ENCODE assay signal across 26 mouse cellular contexts in the genomic region with DNA sequence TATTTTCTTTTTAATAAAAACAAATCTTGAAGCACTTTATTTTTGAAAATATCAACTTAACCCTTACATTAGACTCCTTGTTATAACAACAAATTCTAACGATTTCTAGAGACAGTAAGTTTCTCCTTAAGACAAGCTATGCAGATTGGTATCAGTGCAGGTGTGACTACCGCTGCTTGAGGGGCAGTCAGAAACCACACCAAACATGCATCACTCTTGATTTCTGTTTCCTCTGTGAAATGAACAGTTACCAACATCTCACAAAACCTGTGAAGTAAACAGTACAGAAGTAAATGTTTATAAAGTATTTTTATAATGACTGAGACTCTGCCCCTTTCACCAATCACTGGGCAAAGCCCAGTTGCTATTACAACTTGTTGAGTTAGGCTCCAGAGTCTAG. TPM values are rescaled to one million over a fixed set of nuclear protein-coding genes. Genes with fewer than 3 reads are reported as not detected.
DNase-seq lines count a peak whose midpoint lies in the region; TF ChIP-seq lines count a peak whose summit lies in the region.
"Had no signal": no experiment of that assay in that cellular context is flagged by ENCODE, and none has a peak within 500 bp of the region (broad histone marks: within the 10 kb centered on the region; RNA-seq: fewer than 3 reads in every experiment).

No protein-coding gene starts in this region.

- H3K36me3 ChIP-seq in thymus, adult 2 months (ENCODE audit: control insufficient read depth, insufficient read depth, low read length): peaks cover 13% of the 10 kb centered on the region

- no peak overlapping the region; the same call in 1 of the 2 replicates for H3K27ac ChIP-seq in thymus, adult 2 months (ENCODE audit: control insufficient read depth, insufficient read depth, low read length)
- H3K27ac ChIP-seq: embryonic facial prominence, embryonic 13.5 days; forebrain, embryonic 12.5 days; left cerebral cortex, adult 2 months; limb, embryonic 15.5 days; liver, embryonic 14.5 days; midbrain, embryonic 13.5 days; stomach, embryonic 15.5 days had no signal

- no peak overlapping the region for H3K4me3 ChIP-seq in thymus, adult 2 months (ENCODE audit: control insufficient read depth, insufficient read depth, low read length)
- H3K4me3 ChIP-seq: embryonic facial prominence, embryonic 13.5 days; erythroblast, embryonic 14.5 days; forebrain, embryonic 12.5 days; heart, embryonic 12.5 days; left cerebral cortex, adult 2 months; limb, embryonic 15.5 days; megakaryocyte, embryonic 14.5 days; midbrain, embryonic 13.5 days; stomach, embryonic 15.5 days had no signal

- peaks cover 17% of the 10 kb centered on the region for H3K4me1 ChIP-seq in thymus, adult 2 months (replicated peaks; ENCODE audit: control insufficient read depth, insufficient read depth, low read length)
- H3K4me1 ChIP-seq: embryonic facial prominence, embryonic 13.5 days; forebrain, embryonic 12.5 days; stomach, embryonic 15.5 days had no signal

- TF ChIP-seq POLR2A in thymus, adult 2 months (IDR thresholded peaks at IDR 0.05; ENCODE audit: control insufficient read depth, extremely low read depth, insufficient read depth, low read length, poor library complexity): no peak

- TF ChIP-seq CTCF in thymus, adult 2 months (IDR thresholded peaks at IDR 0.05; ENCODE audit: borderline replicate concordance, control insufficient read depth, extremely low read depth, insufficient read depth, low read length, poor library complexity): no peak

- under 1% methylated on average over 2 of the region's 2 CpGs for WGBS in thymus, adult 2 months

- DNase-seq in CD4-positive, CD25-positive, alpha-beta regulatory T cell, adult 2 months (ENCODE audit: low read depth, low spot score): peak; percentile 54
- DNase-seq in induced T-regulatory cell, adult 2 months (ENCODE audit: low read depth): peak; percentile 70
- peak; percentile 49 for DNase-seq in thymus, adult 2 months
- DNase-seq in thymus, postnatal 4 days: peak; percentile 47
- DNase-seq in spleen, postnatal 4 days (ENCODE audit: low spot score in 2 of 2): no peak
- DNase-seq in heart, adult 18-20 months: no peak
- no peak for DNase-seq in kidney, adult 8-10 months
- DNase-seq: adrenal gland, adult 2 months; B cell, adult 2 months; cerebellum, adult 11-12 months; cerebellum, postnatal 10 days; heart, postnatal 14 days; kidney, adult 18-20 months; kidney, postnatal 10 days; left cerebral cortex, postnatal 4 days; lung, embryonic 14.5 days had no signal

- no peaks in the 10 kb centered on the region for H3K27me3 ChIP-seq in thymus, adult 2 months (ENCODE audit: control insufficient read depth, insufficient read depth, low read length)
- H3K27me3 ChIP-seq: embryonic facial prominence, embryonic 13.5 days; forebrain, embryonic 12.5 days; heart, embryonic 12.5 days; limb, embryonic 15.5 days; megakaryocyte, embryonic 14.5 days; midbrain, embryonic 13.5 days; stomach, embryonic 15.5 days had no signal

RNA-seq across cellular contexts. Expression of a gene that starts 13.6 kb away (rescaled TPM):
- 401 and 416 TPM in 2 replicates for polyA plus RNA-seq in thymus, adult 2 months (2012; rRNA removed)
- total RNA-seq in heart, adult 18-20 months (2021): 10 to 100 TPM; 29.6 to 32.0 TPM

Comparison
In these comparisons a context has a peak if more than half of its experiments do, and no peak if none do; other contexts are left out.
1. DNase-seq: peak in CD4-positive, CD25-positive, alpha-beta regulatory T cell, adult 2 months (single experiment), induced T-regulatory cell, adult 2 months (single experiment), thymus, adult 2 months (single experiment) and thymus, postnatal 4 days (single experiment); none in spleen, postnatal 4 days (0 of 2), heart, adult 18-20 months (0 of 2) and kidney, adult 8-10 months (0 of 2).